Mouse (Mus musculus) activated CD4-positive, CD25-positive, alpha-beta regulatory T cell, adult 4 months (primary cell): ENCODE measurements around the gene Olfr56. TPM values are rescaled to one million over a fixed set of nuclear protein-coding genes. Genes with fewer than 3 reads are reported as not detected.
"Not testable (repeated sequence)": the region's sequence is repeated elsewhere in the genome, so short reads cannot be mapped to it uniquely, and the experiment has no call there.

Source experiments
- ATAC-seq: one replicate; pipeline ENCODE4 v1.8.0; 2017
- polyA plus RNA-seq, 2 experiments: library from polyadenylated mRNA; unstranded; fragments of 100-300 nt; shearing (Covaris generic); gene quantifications; one replicate each; pipeline ENCODE4 v1.2.1; 2017

The Olfr56 gene
- polyA plus RNA-seq, 2 experiments from 2014 or later = 0.82 TPM; not detected in 1

DNA sequence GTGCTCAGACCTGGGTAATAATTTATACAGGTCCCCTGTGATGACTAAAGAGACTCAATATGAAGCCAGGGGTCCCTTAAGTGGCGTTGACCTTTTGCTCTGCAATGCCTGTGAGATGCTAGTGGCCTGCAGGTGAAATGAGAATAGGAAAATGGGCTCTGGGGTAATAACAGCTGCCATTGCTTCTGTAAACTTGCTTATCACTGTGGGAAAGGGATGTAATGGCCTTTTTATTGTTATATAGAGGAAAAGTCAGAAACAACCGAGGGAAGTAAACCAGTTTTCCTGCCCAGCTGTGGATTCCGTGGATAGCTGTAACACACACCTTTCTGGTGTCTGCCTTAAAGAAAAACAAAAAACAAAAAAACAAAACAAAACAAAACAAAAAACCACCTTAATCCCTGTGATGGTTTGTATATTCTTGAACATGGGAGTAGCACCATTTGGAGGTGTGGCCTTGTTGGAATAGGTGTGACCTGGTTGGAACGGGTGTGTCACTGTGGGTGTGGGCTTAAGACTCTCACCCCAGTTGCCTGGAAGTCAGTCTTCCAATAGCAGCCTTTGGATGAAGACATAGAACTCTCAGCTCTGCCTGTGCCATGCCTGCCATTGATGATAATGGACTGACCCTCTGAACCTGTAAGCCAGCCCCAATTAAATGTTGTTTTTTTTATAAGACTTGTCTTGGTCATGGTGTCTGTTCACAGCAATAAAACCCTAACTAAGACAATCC lies 197.5 kb downstream of the Olfr56 start:
- ATAC-seq = not testable (repeated sequence)

DNA sequence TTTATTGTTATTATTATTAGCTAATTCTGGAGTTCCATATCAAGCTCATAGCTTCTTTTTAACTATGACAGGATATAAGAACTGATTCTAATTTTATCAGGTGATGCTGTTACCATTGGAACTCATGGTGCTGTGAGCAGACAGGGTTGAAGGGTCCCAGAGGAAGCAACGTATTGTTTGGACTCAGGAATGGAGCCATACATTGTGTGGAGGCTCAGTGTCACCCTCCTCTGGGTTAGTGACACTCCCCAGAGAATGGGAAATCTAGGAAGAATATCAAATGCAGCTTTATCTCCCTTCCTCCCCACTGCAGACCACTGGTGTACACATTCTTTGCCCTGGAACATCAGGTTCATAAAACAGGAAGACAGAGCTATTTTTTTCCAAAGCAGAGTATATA lies 204.5 kb downstream of the Olfr56 start:
- no peak for ATAC-seq

Other genes starting within 250 kb of the Olfr56 start
- gene Rack1, start 178.6 kb upstream of the Olfr56 start, polyA plus RNA-seq = 1,000 to 10,000 TPM; 1,417 to 1,752 TPM
- gene Trim41, start 161.5 kb upstream of the Olfr56 start, polyA plus RNA-seq = 1 to 10 TPM; 3.8 to 4.4 TPM
- 1 to 10 TPM in 1 of 2 experiments, under 1 TPM in 1; 0.52 to 1.1 TPM for gene Trim7, start 152.7 kb upstream of the Olfr56 start, polyA plus RNA-seq
- 1 to 10 TPM; 3.0 to 3.1 TPM for gene Gm12184, start 152.2 kb upstream of the Olfr56 start, polyA plus RNA-seq
- 100 to 1,000 TPM; 204 to 218 TPM for gene Irgm1, start 107.2 kb upstream of the Olfr56 start, polyA plus RNA-seq
- gene Gm5431, start 76.7 kb upstream of the Olfr56 start, polyA plus RNA-seq = under 1 TPM; 0.37 to 0.66 TPM
- 100 to 1,000 TPM; 226 to 234 TPM for gene Psme2b, start 32.7 kb upstream of the Olfr56 start, polyA plus RNA-seq
- 100 to 1,000 TPM; 122 to 166 TPM for gene 9930111J21Rik1, start 509 bp downstream of the Olfr56 start, polyA plus RNA-seq
- 1 to 10 TPM; 4.9 to 7.3 TPM for gene Gm12185, start 13.3 kb downstream of the Olfr56 start, polyA plus RNA-seq
- 100 to 1,000 TPM; 242 to 299 TPM for gene Tgtp1, start 15.3 kb downstream of the Olfr56 start, polyA plus RNA-seq
- 100 to 1,000 TPM; 114 to 149 TPM for gene 9930111J21Rik2, start 72.4 kb downstream of the Olfr56 start, polyA plus RNA-seq
- gene Tgtp2, start 85.3 kb downstream of the Olfr56 start, polyA plus RNA-seq = 100 to 1,000 TPM; 351 to 409 TPM
- gene Ifi47, start 97.7 kb downstream of the Olfr56 start, polyA plus RNA-seq = 100 to 1,000 TPM; 399 to 513 TPM
- gene Olfr1396, start 136.0 kb downstream of the Olfr56 start, polyA plus RNA-seq = under 1 TPM; 0.15 to 0.37 TPM
- under 1 TPM in 1 of 2 experiments, not detected in 1; 0.12 TPM for gene Olfr1395, start 163.4 kb downstream of the Olfr56 start, polyA plus RNA-seq
- not detected for gene Olfr1394, start 175.5 kb downstream of the Olfr56 start, polyA plus RNA-seq
- gene Btnl9, start 208.3 kb downstream of the Olfr56 start, polyA plus RNA-seq = not detected
- 10 to 100 TPM; 47.9 to 54.3 TPM for gene Zfp62, start 224.4 kb downstream of the Olfr56 start, polyA plus RNA-seq